Mouse (Mus musculus): ENCODE data around the gene Tex30. TPM values are rescaled to one million over a fixed set of nuclear protein-coding genes. Genes with fewer than 3 reads are reported as not detected.
"Not testable (repeated sequence)": the region's sequence is repeated elsewhere in the genome, so short reads cannot be mapped to it uniquely, and the experiment has no call there.

The Tex30 gene
- 154 and 161 TPM in 2 replicates for polyA plus RNA-seq (2015; fragmentation: Nextera tagmentation; extraction: Ambion mirVana)

GRCm38 (mm10) chr1:44102259-44102717, at the start of gene Tex30:
TSS of gene Tex30 (minus strand) at chr1:44102441.
- DNase-seq (ENCODE audit: low spot score) = peak; percentile 97

GRCm38 (mm10) chr1:44148706-44149105, 46.5 kb upstream of the Tex30 start:
- DNase-seq (ENCODE audit: low spot score) = peak; percentile 21

- peak; percentile 89 for DNase-seq (ENCODE audit: low spot score)
Measured at GRCm38 (mm10) chr1:44147563-44148381, 45.5 kb upstream of the Tex30 start, which contains the start of gene Ercc5. TSS of gene Ercc5 (plus strand) at chr1:44147744.

- DNase-seq (ENCODE audit: low spot score) = no peak
Measured at GRCm38 (mm10) chr1:44142747-44143146, 40.5 kb upstream of the Tex30 start.

GRCm38 (mm10) chr1:44140232-44140631, 38.0 kb upstream of the Tex30 start:
- DNase-seq (ENCODE audit: low spot score) = no peak

- DNase-seq (ENCODE audit: low spot score) = no peak
Measured at GRCm38 (mm10) chr1:44129929-44130581, 27.8 kb upstream of the Tex30 start.

GRCm38 (mm10) chr1:44125590-44125989, 23.3 kb upstream of the Tex30 start:
- DNase-seq (ENCODE audit: low spot score) = no peak

- DNase-seq (ENCODE audit: low spot score) = peak; percentile 79
Measured at GRCm38 (mm10) chr1:44122256-44122655, 20.0 kb upstream of the Tex30 start.

GRCm38 (mm10) chr1:44120074-44120406, 17.8 kb upstream of the Tex30 start:
- DNase-seq (ENCODE audit: low spot score) = no peak

GRCm38 (mm10) chr1:44119201-44120073, 17.2 kb upstream of the Tex30 start:
- peak; percentile 65 for DNase-seq (ENCODE audit: low spot score)

GRCm38 (mm10) chr1:44118239-44119054, 16.2 kb upstream of the Tex30 start, which contains the start of the genes Kdelc1 and Bivm:
TSS of gene Kdelc1 (minus strand) at chr1:44118808.
TSS of gene Bivm (plus strand) at chr1:44118957.
- DNase-seq (ENCODE audit: low spot score) = peak; percentile 78

GRCm38 (mm10) chr1:44117571-44117970, 15.3 kb upstream of the Tex30 start:
- no peak for DNase-seq (ENCODE audit: low spot score)

- peak; percentile 4 for DNase-seq (ENCODE audit: low spot score)
Measured at GRCm38 (mm10) chr1:44102939-44103338, 698 bp upstream of the Tex30 start.

- DNase-seq (ENCODE audit: low spot score) = peak; percentile 79
Measured at GRCm38 (mm10) chr1:44101448-44102225, 604 bp downstream of the Tex30 start.

GRCm38 (mm10) chr1:44064625-44065024, 37.6 kb downstream of the Tex30 start:
- peak; percentile 76 for DNase-seq (ENCODE audit: low spot score)

- no peak for DNase-seq (ENCODE audit: low spot score)
Measured at GRCm38 (mm10) chr1:44063439-44063838, 38.8 kb downstream of the Tex30 start.

- no peak for DNase-seq (ENCODE audit: low spot score)
Measured at GRCm38 (mm10) chr1:44061836-44062235, 40.4 kb downstream of the Tex30 start, which contains the start of gene Gm8251. TSS of gene Gm8251 (minus strand) at chr1:44061936.

GRCm38 (mm10) chr1:44057805-44058204, 44.4 kb downstream of the Tex30 start:
- no peak for DNase-seq (ENCODE audit: low spot score)

- DNase-seq (ENCODE audit: low spot score) = no peak
Measured at GRCm38 (mm10) chr1:44046556-44046955, 55.7 kb downstream of the Tex30 start.

GRCm38 (mm10) chr1:44045689-44046088, 56.6 kb downstream of the Tex30 start:
- not testable (repeated sequence) for DNase-seq (ENCODE audit: low spot score)

Measured in thymus, postnatal 0 days (tissue).